Mouse (Mus musculus): Measurements from ENCODE around the gene Itgb3.
"Not testable (repeated sequence)": the region's sequence is repeated elsewhere in the genome, so short reads cannot be mapped to it uniquely, and the experiment has no call there.

Gene Itgb3

GRCm38 (mm10) chr11:104607491-104608245, at the start of gene Itgb3:
Gene Itgb3 (plus strand): TSS chr11:104608000.
- peak; percentile 82 for DNase-seq (ENCODE audit: extremely low spot score)

DNA sequence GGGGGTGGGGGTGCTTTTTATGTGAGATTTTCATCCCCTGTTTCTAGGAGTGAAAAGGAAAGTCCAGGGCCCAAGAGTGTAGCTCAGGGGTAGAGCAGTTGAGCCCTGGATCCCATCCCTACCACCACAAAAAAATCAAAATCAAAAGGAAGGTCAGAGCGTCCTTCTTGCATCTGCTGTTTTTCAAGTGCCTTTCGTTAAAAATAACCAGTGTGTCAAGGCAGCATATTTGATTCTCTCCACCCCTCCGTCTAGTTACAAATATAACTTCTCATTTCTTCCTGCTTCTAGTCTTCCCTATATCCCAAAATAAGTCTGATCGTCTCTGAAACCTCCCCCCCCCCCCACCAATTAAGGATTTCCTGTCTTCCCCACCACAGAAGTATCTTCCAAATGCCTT, 49.7 kb upstream of the Itgb3 start:
- no peak for DNase-seq (ENCODE audit: extremely low spot score)

- DNase-seq (ENCODE audit: extremely low spot score): no peak
Measured at GRCm38 (mm10) chr11:104558651-104559403, 49.0 kb upstream of the Itgb3 start.

DNA sequence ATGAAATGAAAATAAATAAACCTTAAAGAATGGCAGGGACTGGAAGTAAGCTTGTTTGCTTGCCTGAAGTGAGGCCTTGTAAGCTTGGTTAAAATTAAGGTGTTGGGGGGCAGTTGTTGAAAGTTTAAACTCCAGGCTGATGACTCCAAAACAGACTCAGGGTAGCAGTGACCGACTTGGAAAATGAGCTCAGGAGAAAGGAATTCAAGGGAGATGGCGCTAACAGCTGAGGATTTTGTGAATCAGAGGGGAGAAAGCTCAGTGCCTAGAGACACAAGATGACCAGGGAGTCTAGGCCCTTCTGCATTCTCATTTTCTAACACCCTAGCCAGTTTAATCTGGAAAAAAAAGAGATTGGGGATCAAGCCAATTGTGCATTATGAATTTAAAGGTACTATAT, 46.8 kb upstream of the Itgb3 start:
- no peak for DNase-seq (ENCODE audit: extremely low spot score)

DNA sequence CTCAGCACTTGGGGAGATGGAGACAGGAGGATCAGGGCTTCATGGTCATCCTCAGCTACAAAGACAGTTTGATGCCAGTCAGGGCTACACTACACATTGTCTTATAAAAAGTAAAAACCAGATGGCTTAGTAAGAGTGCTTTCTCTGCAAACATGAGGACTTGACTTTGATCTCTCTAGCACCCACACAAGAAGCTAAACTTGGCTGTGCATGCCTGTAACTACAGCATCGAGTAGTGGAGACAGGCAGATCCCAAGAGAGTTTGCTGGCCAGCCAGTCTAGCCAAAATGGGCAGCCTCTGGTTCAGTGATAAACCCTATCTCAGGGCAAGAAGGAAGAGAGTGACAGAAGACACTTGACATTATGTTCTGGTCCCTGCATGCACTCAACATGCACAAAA, 44.3 kb upstream of the Itgb3 start:
- DNase-seq (ENCODE audit: extremely low spot score): no peak

GRCm38 (mm10) chr11:104565172-104565571, 42.6 kb upstream of the Itgb3 start:
- no peak for DNase-seq (ENCODE audit: extremely low spot score)

GRCm38 (mm10) chr11:104566097-104566496, 41.7 kb upstream of the Itgb3 start:
- DNase-seq (ENCODE audit: extremely low spot score): no peak

DNA sequence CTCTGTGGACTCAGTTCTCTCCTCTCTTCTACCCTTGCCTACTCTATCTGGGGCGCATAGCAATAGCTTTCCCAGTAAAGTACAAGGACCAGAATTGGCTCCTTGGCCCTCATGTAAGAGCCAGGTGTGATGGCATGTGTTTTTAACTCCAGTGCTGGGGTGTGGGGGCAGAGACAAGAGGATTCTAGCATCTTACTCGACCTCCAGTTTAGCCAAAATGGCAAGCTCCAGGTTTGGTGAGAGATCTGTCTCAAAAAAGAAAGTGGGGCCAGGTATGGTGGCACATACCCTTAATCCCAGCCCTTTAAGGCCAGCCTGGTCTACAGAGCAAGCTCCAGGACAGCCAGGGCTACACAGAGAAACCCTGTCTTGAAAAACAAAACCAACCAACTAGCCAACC, 41.0 kb upstream of the Itgb3 start:
- DNase-seq (ENCODE audit: extremely low spot score): no peak

DNA sequence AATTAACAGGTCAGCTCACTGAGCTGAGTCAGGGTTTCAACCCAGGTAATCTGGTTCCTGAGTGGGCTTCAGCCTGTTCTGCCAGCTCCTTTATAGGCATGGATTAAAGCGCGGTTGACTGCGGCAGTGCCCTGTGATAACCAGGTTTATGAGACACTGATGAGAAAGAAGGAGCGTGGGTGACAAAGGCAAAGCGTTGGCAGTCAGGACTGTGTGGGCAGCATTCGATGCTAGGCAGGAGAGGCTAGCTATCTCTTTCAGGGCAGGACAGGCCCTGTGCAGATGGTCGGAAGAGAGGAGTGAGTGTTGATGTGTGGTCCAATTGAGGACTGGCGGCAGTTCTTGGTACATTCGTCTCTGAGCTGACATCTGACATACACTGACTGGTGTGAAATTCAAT, 40.1 kb upstream of the Itgb3 start:
- DNase-seq (ENCODE audit: extremely low spot score): no peak

- DNase-seq (ENCODE audit: extremely low spot score): no peak
Measured at GRCm38 (mm10) chr11:104568326-104568725, 39.5 kb upstream of the Itgb3 start.

DNA sequence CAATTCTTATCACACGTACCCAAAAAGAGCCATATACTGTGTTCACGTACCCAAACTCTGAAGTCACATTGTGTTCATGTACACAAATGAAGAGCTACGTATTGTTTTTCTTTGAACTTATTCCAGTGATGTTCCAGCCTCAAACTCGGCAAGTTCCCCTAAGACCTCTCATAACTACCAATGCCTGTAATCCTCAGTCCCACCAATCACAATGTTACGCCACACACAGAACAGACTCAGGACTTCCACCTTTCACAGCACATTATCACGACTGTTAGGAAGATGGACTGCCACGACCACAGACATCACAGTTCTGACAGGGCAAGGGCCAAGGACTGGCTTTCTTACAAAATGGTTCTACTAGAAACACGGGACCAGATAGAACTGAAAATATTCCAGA, 37.3 kb upstream of the Itgb3 start:
- not testable (repeated sequence) for DNase-seq (ENCODE audit: extremely low spot score)

DNA sequence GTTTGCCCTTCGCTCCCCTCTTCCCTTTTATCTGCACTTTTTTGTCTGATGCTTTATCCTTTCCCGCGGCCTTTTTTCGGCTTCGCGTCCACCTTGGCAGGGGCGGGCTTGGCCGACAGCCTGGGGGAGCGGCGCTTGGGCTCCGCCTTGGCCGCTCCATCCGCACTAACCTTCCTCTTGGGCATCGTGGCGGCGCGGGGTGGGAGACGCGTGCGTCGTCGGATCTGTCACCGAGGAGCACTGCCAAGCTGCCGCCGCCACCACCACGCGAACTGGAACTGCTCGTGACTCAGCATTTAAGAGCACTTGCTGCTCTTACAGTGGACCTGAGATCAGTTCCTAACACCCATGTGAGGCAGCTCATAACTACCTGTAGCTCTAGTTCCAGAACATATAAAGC, 36.4 kb upstream of the Itgb3 start:
- peak; percentile 49 for DNase-seq (ENCODE audit: extremely low spot score)

DNA sequence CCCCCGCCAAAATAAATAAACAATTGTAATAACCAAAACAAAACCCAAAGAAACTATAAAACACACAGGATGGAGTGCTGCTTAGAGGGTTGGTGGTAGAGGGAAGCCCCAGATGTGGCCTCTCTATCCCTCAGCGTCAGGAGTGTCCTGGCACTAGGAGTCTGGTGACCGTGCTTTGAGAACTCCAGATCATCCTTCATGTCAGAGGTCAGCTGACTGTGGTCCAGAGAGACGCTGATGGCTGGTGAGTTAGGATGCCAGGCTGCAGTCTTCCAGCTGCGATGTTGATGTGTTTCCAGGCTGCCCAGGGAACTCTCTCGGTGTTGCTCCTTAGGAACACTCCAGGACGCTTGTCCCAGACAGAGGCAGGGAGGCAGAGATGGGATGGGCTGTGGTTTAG, 35.7 kb upstream of the Itgb3 start:
- no peak for DNase-seq (ENCODE audit: extremely low spot score)

- DNase-seq (ENCODE audit: extremely low spot score): no peak
Measured at GRCm38 (mm10) chr11:104572566-104572965, 35.2 kb upstream of the Itgb3 start.

- DNase-seq (ENCODE audit: extremely low spot score): no peak
Measured at GRCm38 (mm10) chr11:104576772-104577612, 30.8 kb upstream of the Itgb3 start.

DNA sequence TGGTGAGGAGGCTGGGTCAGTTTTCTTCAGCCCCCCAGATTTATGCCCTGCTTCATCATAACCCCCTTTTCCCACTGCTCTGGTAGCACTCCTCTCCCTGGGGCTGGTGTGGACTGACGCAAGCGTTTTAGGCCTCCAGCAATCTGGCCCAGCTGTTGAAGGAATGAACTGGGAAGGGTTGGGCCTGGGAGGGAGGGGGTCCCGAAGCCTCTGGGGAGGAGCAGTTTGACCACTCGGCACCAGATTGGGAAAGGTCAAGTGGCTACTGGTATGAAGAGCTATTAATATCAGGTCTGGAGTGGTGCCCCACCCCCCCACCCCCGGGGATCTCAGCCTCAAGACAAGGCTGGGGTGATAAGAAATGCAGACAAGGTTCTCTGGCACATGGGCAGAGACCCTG, 29.7 kb upstream of the Itgb3 start:
- DNase-seq (ENCODE audit: extremely low spot score): no peak

- no peak for DNase-seq (ENCODE audit: extremely low spot score)
Measured at GRCm38 (mm10) chr11:104579084-104579483, 28.7 kb upstream of the Itgb3 start.

- DNase-seq (ENCODE audit: extremely low spot score): no peak
Measured at GRCm38 (mm10) chr11:104579575-104579974, 28.2 kb upstream of the Itgb3 start.

DNA sequence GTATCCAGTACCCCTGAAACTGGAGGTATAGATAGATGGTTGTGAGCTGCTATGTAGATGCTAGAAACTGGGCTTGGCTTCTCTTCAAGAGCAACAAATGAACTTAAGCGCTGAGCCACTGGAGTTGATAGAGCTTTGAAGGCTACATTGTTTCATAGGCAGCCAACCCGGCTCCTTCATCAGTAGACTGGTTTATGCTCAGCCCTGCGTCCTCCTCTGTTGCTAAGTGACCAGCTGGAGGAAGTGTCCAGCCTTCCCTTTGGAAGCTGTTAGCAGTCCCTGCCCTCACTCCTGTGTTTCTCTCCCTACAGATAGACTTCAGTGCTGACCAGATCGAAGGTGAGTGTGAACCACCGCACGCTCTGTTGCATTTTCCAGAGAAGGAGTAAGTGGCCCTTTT, 27.7 kb upstream of the Itgb3 start:
- no peak for DNase-seq (ENCODE audit: extremely low spot score)

GRCm38 (mm10) chr11:104580606-104581005, 27.2 kb upstream of the Itgb3 start:
- no peak for DNase-seq (ENCODE audit: extremely low spot score)

DNA sequence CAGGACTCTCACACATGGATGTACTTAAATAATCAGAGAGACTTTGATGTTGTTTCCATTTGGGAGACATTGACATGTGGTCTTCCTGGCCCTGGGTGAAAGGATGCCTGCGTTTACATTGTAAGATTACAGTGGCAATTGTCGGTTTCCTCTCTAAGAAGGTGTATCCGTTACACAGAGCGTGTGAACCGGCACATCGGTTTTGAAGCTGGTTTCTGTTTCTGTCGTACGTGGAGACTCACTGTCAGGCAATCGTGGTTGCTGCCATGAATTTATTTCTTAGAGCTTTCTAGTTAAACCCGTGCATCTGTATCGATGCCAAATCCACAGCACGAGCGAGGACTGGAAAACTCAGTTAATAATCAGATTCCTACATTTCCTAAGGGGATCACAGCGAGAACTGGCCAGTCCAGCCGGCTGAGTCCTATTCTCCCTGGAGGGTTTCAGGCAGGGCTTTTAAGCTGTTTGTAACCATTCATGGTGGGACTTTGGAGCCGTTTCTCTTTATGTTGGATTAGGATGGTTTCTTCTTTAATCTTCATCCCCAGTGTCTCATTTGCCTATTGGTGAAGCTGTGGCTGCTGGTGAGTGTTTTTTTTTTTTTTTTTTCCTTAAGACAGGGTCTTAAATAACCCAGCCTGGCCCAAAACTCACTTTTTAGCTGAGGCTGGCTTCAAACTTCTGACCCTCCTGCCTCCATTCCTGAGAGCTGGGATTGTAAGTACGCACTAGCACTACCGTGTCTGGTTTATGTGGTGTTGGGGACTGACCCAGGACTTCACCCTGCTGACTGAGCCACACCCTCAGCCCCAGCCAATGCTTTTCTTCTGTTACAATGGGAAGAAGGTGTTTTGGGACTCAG, 26.1 kb upstream of the Itgb3 start:
- DNase-seq (ENCODE audit: extremely low spot score): no peak

DNA sequence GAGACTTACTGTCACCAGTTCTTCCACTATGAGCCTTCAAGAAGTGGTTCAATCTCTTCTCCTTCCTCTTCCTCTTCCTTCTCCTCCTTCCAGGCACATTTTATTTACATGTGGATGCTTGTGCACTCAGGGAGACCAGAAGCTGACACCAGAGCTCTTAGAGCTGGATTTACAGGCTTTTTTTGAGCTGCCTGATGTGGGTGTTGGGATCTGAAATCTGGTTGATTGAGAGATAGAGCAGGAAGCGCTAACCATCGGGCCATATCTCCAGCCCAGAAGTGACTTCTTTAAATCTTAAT, 25.5 kb upstream of the Itgb3 start:
- no peak for DNase-seq (ENCODE audit: extremely low spot score)
